Mouse (Mus musculus): ENCODE results near the gene Cdk8. TPM values are rescaled to one million over a fixed set of nuclear protein-coding genes. Genes with fewer than 3 reads are reported as not detected.

Gene Cdk8
- total RNA-seq, 1 experiment, result 63.9 TPM

DNA sequence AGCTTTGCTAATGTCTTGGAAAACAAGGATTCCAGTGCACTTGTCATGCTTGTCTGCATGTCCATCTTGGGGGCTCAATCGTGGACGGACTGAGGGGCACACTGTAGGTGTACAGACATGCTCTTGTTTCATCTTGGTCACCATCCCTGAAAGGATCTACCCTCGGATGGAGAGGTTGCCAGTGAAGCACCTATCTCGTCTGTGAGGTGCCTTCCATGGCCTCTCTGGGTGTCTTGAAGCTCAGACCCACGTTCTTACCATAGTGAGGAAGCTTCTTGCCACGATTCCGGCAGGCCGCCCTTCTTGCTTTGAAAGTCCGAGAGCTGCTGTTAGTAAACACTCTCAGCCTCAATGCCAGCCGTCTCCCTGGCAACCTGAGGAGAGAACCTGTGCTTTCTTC, 56.4 kb downstream of the Cdk8 start:
- H3K27ac ChIP-seq (ENCODE audit: insufficient read depth, low read depth, low read length, poor library complexity, severe bottlenecking), result no peak overlapping the region
- peaks cover 21% of the 10 kb centered on the region for H3K36me3 ChIP-seq (ENCODE audit: control insufficient read depth, insufficient read depth, low read length, poor library complexity, severe bottlenecking)
- in situ Hi-C loops (cut with MboI; ENCODE audit: low sequenced_read_pairs in 2 of 2, unreplicated experiment in 2 of 2), result no loop called here

GRCm38 (mm10) chr5:146288048-146288501, 57.0 kb downstream of the Cdk8 start:
- Histone ChIP-seq H3K9ac (ENCODE audit: insufficient read depth, low read depth, low read length, poor library complexity, severe bottlenecking) (no peak overlapping the region), H3K27ac (ENCODE audit: insufficient read depth, low read depth, low read length, poor library complexity, severe bottlenecking) (no peak overlapping the region), H3K36me3 (ENCODE audit: control insufficient read depth, insufficient read depth, low read length, poor library complexity, severe bottlenecking) (peaks cover 19% of the 10 kb centered on the region), H3K4me3 (ENCODE audit: insufficient read depth in 1 of 2, low read depth in 1 of 2, low read length in 2 of 2, poor library complexity in 1 of 2, severe bottlenecking in 1 of 2) (no peak overlapping the region), H3K4me1 (ENCODE audit: control insufficient read depth in 2 of 2, insufficient read depth in 2 of 2, low read length in 2 of 2, poor library complexity in 1 of 2) (no peaks in the 10 kb centered on the region), H3K9me3 (ENCODE audit: control insufficient read depth, insufficient read depth, low read depth, low read length) (no peaks in the 10 kb centered on the region)
- in situ Hi-C loops (cut with MboI; ENCODE audit: low sequenced_read_pairs in 2 of 2, unreplicated experiment in 2 of 2), result no loop called here
- no peak for DNase-seq (ENCODE audit: low read depth, low spot score)
- TF ChIP-seq ZNF384 (IDR thresholded peaks at IDR 0.05; ENCODE audit: low read depth, low read length) (no peak), MAFK (IDR thresholded peaks at IDR 0.05; ENCODE audit: insufficient read depth, low read depth, low read length) (no peak), CHD2 (IDR thresholded peaks at IDR 0.05; ENCODE audit: low read depth, low read length) (no peak), HCFC1 (IDR thresholded peaks at IDR 0.05; ENCODE audit: borderline replicate concordance, insufficient read depth, low read length) (no peak), ZC3H11A (IDR thresholded peaks at IDR 0.05; ENCODE audit: borderline replicate concordance, low read depth, low read length) (no peak)

More for the DNA sequence above, 56.4 kb downstream of the Cdk8 start:
- DNase-seq (ENCODE audit: low read depth, low spot score), result no peak
- H3K9me3 ChIP-seq (ENCODE audit: control insufficient read depth, insufficient read depth, low read depth, low read length), result no peaks in the 10 kb centered on the region
- no peak overlapping the region for H3K4me3 ChIP-seq (ENCODE audit: insufficient read depth in 1 of 2, low read depth in 1 of 2, low read length in 2 of 2, poor library complexity in 1 of 2, severe bottlenecking in 1 of 2)
- TF ChIP-seq ZNF384 (IDR thresholded peaks at IDR 0.05; ENCODE audit: low read depth, low read length) (no peak), HCFC1 (IDR thresholded peaks at IDR 0.05; ENCODE audit: borderline replicate concordance, insufficient read depth, low read length) (no peak)
- no peak overlapping the region for H3K9ac ChIP-seq (ENCODE audit: insufficient read depth, low read depth, low read length, poor library complexity, severe bottlenecking)
- H3K4me1 ChIP-seq (ENCODE audit: control insufficient read depth in 2 of 2, insufficient read depth in 2 of 2, low read length in 2 of 2, poor library complexity in 1 of 2), result no peaks in the 10 kb centered on the region

GRCm38 (mm10) chr5:146289921-146290320, 58.9 kb downstream of the Cdk8 start:
- no peak overlapping the region for H3K9ac ChIP-seq (ENCODE audit: insufficient read depth, low read depth, low read length, poor library complexity, severe bottlenecking)
- no peak for DNase-seq (ENCODE audit: low read depth, low spot score)
- no peaks in the 10 kb centered on the region for H3K9me3 ChIP-seq (ENCODE audit: control insufficient read depth, insufficient read depth, low read depth, low read length)
- peaks cover 19% of the 10 kb centered on the region for H3K36me3 ChIP-seq (ENCODE audit: control insufficient read depth, insufficient read depth, low read length, poor library complexity, severe bottlenecking)
- no peak overlapping the region for H3K27ac ChIP-seq (ENCODE audit: insufficient read depth, low read depth, low read length, poor library complexity, severe bottlenecking)
- no peak overlapping the region for H3K4me3 ChIP-seq (ENCODE audit: insufficient read depth in 1 of 2, low read depth in 1 of 2, low read length in 2 of 2, poor library complexity in 1 of 2, severe bottlenecking in 1 of 2)
- in situ Hi-C loops (cut with MboI; ENCODE audit: low sequenced_read_pairs in 2 of 2, unreplicated experiment in 2 of 2), result no loop called here
- H3K4me1 ChIP-seq (ENCODE audit: control insufficient read depth in 2 of 2, insufficient read depth in 2 of 2, low read length in 2 of 2, poor library complexity in 1 of 2), result no peaks in the 10 kb centered on the region
- TF ChIP-seq MAFK (IDR thresholded peaks at IDR 0.05; ENCODE audit: insufficient read depth, low read depth, low read length) (no peak), ZNF384 (IDR thresholded peaks at IDR 0.05; ENCODE audit: low read depth, low read length) (no peak), HCFC1 (IDR thresholded peaks at IDR 0.05; ENCODE audit: borderline replicate concordance, insufficient read depth, low read length) (no peak), ZC3H11A (IDR thresholded peaks at IDR 0.05; ENCODE audit: borderline replicate concordance, low read depth, low read length) (no peak), CHD2 (IDR thresholded peaks at IDR 0.05; ENCODE audit: low read depth, low read length) (no peak)

DNA sequence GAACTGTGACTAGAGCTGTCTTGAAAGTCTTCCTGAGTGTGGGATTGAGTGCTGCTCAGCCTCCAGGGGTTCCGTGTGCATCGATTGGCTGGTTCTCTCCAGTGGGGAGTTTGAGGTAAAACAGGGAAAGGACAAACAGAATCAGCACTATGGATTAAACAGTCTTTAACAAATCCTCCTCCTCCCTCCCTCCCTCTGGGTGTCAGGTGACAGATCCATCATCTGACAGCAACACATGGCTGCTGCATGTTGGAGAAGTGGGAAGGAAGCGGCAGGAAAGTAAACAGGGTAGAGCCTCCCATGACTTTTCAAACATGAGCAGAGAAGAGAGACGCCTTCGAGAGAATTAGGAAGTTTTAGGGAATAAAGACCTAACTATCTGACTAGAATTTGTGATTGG, 59.4 kb downstream of the Cdk8 start:
- no peak for TF ChIP-seq ZNF384 (IDR thresholded peaks at IDR 0.05; ENCODE audit: low read depth, low read length)
- no peak for TF ChIP-seq HCFC1 (IDR thresholded peaks at IDR 0.05; ENCODE audit: borderline replicate concordance, insufficient read depth, low read length)
- no peak for TF ChIP-seq CHD2 (IDR thresholded peaks at IDR 0.05; ENCODE audit: low read depth, low read length)
- TF ChIP-seq ZC3H11A (IDR thresholded peaks at IDR 0.05; ENCODE audit: borderline replicate concordance, low read depth, low read length), result no peak
- TF ChIP-seq MAFK (IDR thresholded peaks at IDR 0.05; ENCODE audit: insufficient read depth, low read depth, low read length), result no peak
- in situ Hi-C loops (cut with MboI; ENCODE audit: low sequenced_read_pairs in 2 of 2, unreplicated experiment in 2 of 2), result no loop called here
- no peak overlapping the region for H3K4me3 ChIP-seq (ENCODE audit: insufficient read depth in 1 of 2, low read depth in 1 of 2, low read length in 2 of 2, poor library complexity in 1 of 2, severe bottlenecking in 1 of 2)
- H3K36me3 ChIP-seq (ENCODE audit: control insufficient read depth, insufficient read depth, low read length, poor library complexity, severe bottlenecking), result peaks cover 18% of the 10 kb centered on the region
- no peak overlapping the region for H3K9ac ChIP-seq (ENCODE audit: insufficient read depth, low read depth, low read length, poor library complexity, severe bottlenecking)
- H3K27ac ChIP-seq (ENCODE audit: insufficient read depth, low read depth, low read length, poor library complexity, severe bottlenecking), result no peak overlapping the region
- DNase-seq (ENCODE audit: low read depth, low spot score), result no peak
- H3K9me3 ChIP-seq (ENCODE audit: control insufficient read depth, insufficient read depth, low read depth, low read length), result no peaks in the 10 kb centered on the region
- H3K4me1 ChIP-seq (ENCODE audit: control insufficient read depth in 2 of 2, insufficient read depth in 2 of 2, low read length in 2 of 2, poor library complexity in 1 of 2), result no peaks in the 10 kb centered on the region

DNA sequence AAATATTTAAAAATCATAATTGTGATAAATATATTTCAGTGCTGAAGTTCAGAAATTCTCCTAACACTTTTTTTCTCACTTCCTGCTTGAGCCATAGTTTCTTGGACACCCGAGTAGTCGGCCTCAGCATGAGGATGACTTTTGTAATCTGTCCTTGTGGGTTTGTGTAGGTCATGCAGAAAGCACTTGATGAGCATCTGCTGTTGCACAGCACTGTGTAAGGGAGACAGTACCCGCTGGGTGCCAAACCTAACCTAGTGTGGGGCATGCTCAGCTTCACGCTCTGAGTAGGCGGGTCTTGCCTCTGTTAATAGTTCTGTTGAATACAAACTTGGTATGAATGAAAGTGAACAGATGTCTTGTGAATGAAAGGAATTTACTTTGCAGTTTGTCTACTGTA, 60.5 kb downstream of the Cdk8 start:
- TF ChIP-seq CHD2 (IDR thresholded peaks at IDR 0.05; ENCODE audit: low read depth, low read length), result no peak
- no peak for TF ChIP-seq ZC3H11A (IDR thresholded peaks at IDR 0.05; ENCODE audit: borderline replicate concordance, low read depth, low read length)
- H3K36me3 ChIP-seq (ENCODE audit: control insufficient read depth, insufficient read depth, low read length, poor library complexity, severe bottlenecking), result peaks cover 11% of the 10 kb centered on the region
- H3K4me3 ChIP-seq (ENCODE audit: insufficient read depth in 1 of 2, low read depth in 1 of 2, low read length in 2 of 2, poor library complexity in 1 of 2, severe bottlenecking in 1 of 2), result no peak overlapping the region
- DNase-seq (ENCODE audit: low read depth, low spot score), result no peak
- no peak overlapping the region for H3K27ac ChIP-seq (ENCODE audit: insufficient read depth, low read depth, low read length, poor library complexity, severe bottlenecking)
- H3K9ac ChIP-seq (ENCODE audit: insufficient read depth, low read depth, low read length, poor library complexity, severe bottlenecking), result no peak overlapping the region
- in situ Hi-C loops (cut with MboI; ENCODE audit: low sequenced_read_pairs in 2 of 2, unreplicated experiment in 2 of 2), result no loop called here
- no peaks in the 10 kb centered on the region for H3K9me3 ChIP-seq (ENCODE audit: control insufficient read depth, insufficient read depth, low read depth, low read length)
- no peaks in the 10 kb centered on the region for H3K4me1 ChIP-seq (ENCODE audit: control insufficient read depth in 2 of 2, insufficient read depth in 2 of 2, low read length in 2 of 2, poor library complexity in 1 of 2)
